Mouse (Mus musculus) stomach, postnatal 0 days (tissue): Measurements from ENCODE around the gene Ptpa.

Experiments used
- CTCF ChIP-seq: IDR thresholded peaks from 2 replicates; pipeline ENCODE4 v1.5.1; 2016; ENCODE audit warnings: antibody characterized with exemption, low read depth, mild to moderate bottlenecking, moderate library complexity
- EP300 ChIP-seq: optimal IDR thresholded peaks from 2 replicates; pipeline ENCODE3; 2016; ENCODE audit warnings: antibody characterized with exemption

DNA sequence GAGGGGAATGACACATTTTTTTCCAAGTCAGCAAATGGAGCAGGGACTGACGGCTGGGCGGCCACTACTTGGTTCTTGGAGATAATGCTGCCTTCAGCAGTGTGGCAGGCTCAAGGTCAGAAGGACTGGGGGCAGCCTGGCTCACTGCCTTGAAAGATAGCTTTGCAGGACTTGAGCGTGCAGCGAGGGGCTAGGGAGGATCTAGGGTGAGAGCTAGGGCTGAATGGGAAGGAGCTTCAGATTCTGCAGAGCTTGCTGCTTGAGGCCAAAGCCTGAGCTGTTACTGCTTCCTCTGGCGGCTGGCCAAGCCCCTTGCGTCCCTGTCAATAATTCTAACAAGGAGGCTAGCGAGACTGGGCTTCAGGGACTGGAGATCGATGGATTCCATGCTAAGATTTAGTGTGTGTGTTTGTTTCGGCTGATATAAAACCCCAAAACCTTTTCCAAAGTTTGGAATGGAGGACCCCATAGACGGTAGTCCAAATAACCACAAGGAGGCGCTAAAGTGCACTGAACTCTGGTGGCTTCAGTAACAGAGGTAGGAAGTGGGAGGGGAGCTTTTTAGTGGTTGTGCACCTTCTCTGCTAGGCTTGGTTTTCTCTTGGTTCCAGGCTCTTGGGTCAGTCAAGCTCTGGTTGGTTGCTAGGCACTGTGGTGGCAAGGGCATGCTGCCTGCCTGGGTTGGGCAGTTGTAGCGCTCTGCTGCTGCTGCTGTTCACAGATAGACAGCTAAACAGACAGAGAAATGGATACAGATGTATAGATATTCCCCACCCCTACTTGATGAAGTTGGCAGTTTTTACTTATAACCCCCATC, 25.1 kb downstream of the Ptpa start:
- TF ChIP-seq EP300 (no peak), CTCF (peak; percentile 93)
